8 mouse cellular contexts compared by ENCODE assay signal in genomic region chr14:62759771-62760320, GRCm38 (mm10). TPM values are rescaled to one million over a fixed set of nuclear protein-coding genes. Genes with fewer than 3 reads are reported as not detected.
A peak's percentile ranks its signal among the peaks of the same experiment; 100 is the strongest.
DNase-seq lines count a peak whose midpoint lies in the region; ATAC-seq lines count a peak whose summit lies in the region.

No protein-coding gene starts in this region.

- H3K9me3 ChIP-seq in forebrain, embryonic 11.5 days (ENCODE audit: control insufficient read depth, low read length): no peaks in the 10 kb centered on the region
- H3K9me3 ChIP-seq in heart, embryonic 16.5 days (replicated peaks; ENCODE audit: control insufficient read depth, low read length): no peaks in the 10 kb centered on the region
- H3K9me3 ChIP-seq in liver, embryonic 15.5 days (replicated peaks): no peaks in the 10 kb centered on the region
- no peaks in the 10 kb centered on the region for H3K9me3 ChIP-seq in neural tube, embryonic 11.5 days (ENCODE audit: control insufficient read depth, low read length)
- no peaks in the 10 kb centered on the region for H3K9me3 ChIP-seq in stomach, embryonic 16.5 days (replicated peaks; ENCODE audit: control insufficient read depth, low read length)

- H3K36me3 ChIP-seq in forebrain, embryonic 11.5 days (ENCODE audit: control insufficient read depth, insufficient read depth, low read length): no peaks in the 10 kb centered on the region
- peaks cover 6% of the 10 kb centered on the region; the same call in 1 of the 2 replicates for H3K36me3 ChIP-seq in heart, embryonic 16.5 days (ENCODE audit: control insufficient read depth, insufficient read depth)
- H3K36me3 ChIP-seq in liver, embryonic 15.5 days (replicated peaks): peaks cover 13% of the 10 kb centered on the region
- no peaks in the 10 kb centered on the region for H3K36me3 ChIP-seq in neural tube, embryonic 11.5 days (ENCODE audit: control insufficient read depth, insufficient read depth, low read length)
- peaks cover 6% of the 10 kb centered on the region; the same call in 1 of the 2 replicates for H3K36me3 ChIP-seq in stomach, embryonic 16.5 days (ENCODE audit: control insufficient read depth, insufficient read depth, low read length)

- no peaks in the 10 kb centered on the region for H3K27me3 ChIP-seq in forebrain, embryonic 11.5 days (ENCODE audit: control insufficient read depth, insufficient read depth, low read length)
- no peaks in the 10 kb centered on the region for H3K27me3 ChIP-seq in heart, embryonic 16.5 days (ENCODE audit: control insufficient read depth, insufficient read depth, low read length)
- no peaks in the 10 kb centered on the region for H3K27me3 ChIP-seq in liver, embryonic 15.5 days
- H3K27me3 ChIP-seq in neural tube, embryonic 11.5 days (ENCODE audit: control insufficient read depth, insufficient read depth, low read length): no peaks in the 10 kb centered on the region
- no peaks in the 10 kb centered on the region for H3K27me3 ChIP-seq in stomach, embryonic 16.5 days (ENCODE audit: control insufficient read depth, insufficient read depth, low read length)

- peak overlapping the region; percentile 74 for H3K4me2 ChIP-seq in forebrain, embryonic 11.5 days (ENCODE audit: low read depth, low read length, severe bottlenecking)
- H3K4me2 ChIP-seq in heart, embryonic 16.5 days (ENCODE audit: low read depth, low read length): peak overlapping the region; percentile 71
- peak overlapping the region; percentile 92 for H3K4me2 ChIP-seq in liver, embryonic 15.5 days
- peak overlapping the region; percentile 77 for H3K4me2 ChIP-seq in neural tube, embryonic 11.5 days (ENCODE audit: low read depth)
- H3K4me2 ChIP-seq in stomach, embryonic 16.5 days (ENCODE audit: low read depth, low read length): peak overlapping the region; percentile 61

- under 1% methylated on average over 34 of the region's 38 CpGs for WGBS in forebrain, embryonic 11.5 days
- under 1% methylated on average over 30 of the region's 38 CpGs for WGBS in heart, embryonic 16.5 days
- under 1% methylated on average over 37 of the region's 38 CpGs for WGBS in liver, embryonic 15.5 days (ENCODE audit: insufficient replicate concordance)
- WGBS in neural tube, embryonic 11.5 days: 0% methylated on average over 33 of the region's 38 CpGs
- WGBS in stomach, embryonic 16.5 days: under 1% methylated on average over 31 of the region's 38 CpGs

- peak; percentile 84 for DNase-seq in CD4-positive, CD25-positive, alpha-beta regulatory T cell, adult 2 months (ENCODE audit: low read depth, low spot score)
- DNase-seq in c-Kit-negative CD71-positive TER-119-positive erythroid progenitor cells, embryonic 14.5 days (ENCODE audit: low read depth, low spot score): peak; percentile 56
- peak; percentile 91 for DNase-seq in forebrain, embryonic 11.5 days (ENCODE audit: low spot score)
- peak; percentile 85 to 88 for DNase-seq in kidney, postnatal 36 days
- DNase-seq in neural tube, embryonic 11.5 days (ENCODE audit: low spot score): peak; percentile 84

- H3K4me1 ChIP-seq in forebrain, embryonic 11.5 days (replicated peaks; ENCODE audit: control insufficient read depth, insufficient read depth, low read length): peaks cover 2% of the 10 kb centered on the region; the same call in 1 of the 2 replicates
- H3K4me1 ChIP-seq in heart, embryonic 16.5 days (ENCODE audit: control insufficient read depth, insufficient read depth, low read length): peaks cover 6% of the 10 kb centered on the region; the same call in 1 of the 2 replicates
- H3K4me1 ChIP-seq in liver, embryonic 15.5 days (replicated peaks): peaks cover 40% of the 10 kb centered on the region
- H3K4me1 ChIP-seq in neural tube, embryonic 11.5 days (ENCODE audit: control insufficient read depth, insufficient read depth, low read length): no peaks in the 10 kb centered on the region
- peaks cover 7% of the 10 kb centered on the region; the same call in 1 of the 2 replicates for H3K4me1 ChIP-seq in stomach, embryonic 16.5 days (ENCODE audit: control insufficient read depth, insufficient read depth, low read length)

- peak overlapping the region; percentile 96 for H3K9ac ChIP-seq in forebrain, embryonic 11.5 days (ENCODE audit: low read length)
- peak overlapping the region; percentile 100 for H3K9ac ChIP-seq in heart, embryonic 16.5 days (ENCODE audit: low read length)
- peak overlapping the region; percentile 100 for H3K9ac ChIP-seq in liver, embryonic 15.5 days
- H3K9ac ChIP-seq in neural tube, embryonic 11.5 days (ENCODE audit: low read length): peak overlapping the region; percentile 87
- H3K9ac ChIP-seq in stomach, embryonic 16.5 days (ENCODE audit: low read length): peak overlapping the region; percentile 100

- H3K4me3 ChIP-seq in forebrain, embryonic 11.5 days (ENCODE audit: low read depth, low read length): peak overlapping the region; percentile 94
- peak overlapping the region; percentile 99 for H3K4me3 ChIP-seq in heart, embryonic 16.5 days (ENCODE audit: low read length)
- peak overlapping the region; percentile 99 for H3K4me3 ChIP-seq in liver, embryonic 15.5 days (replicated peaks)
- H3K4me3 ChIP-seq in neural tube, embryonic 11.5 days (ENCODE audit: low read depth, low read length): peak overlapping the region; percentile 90
- H3K4me3 ChIP-seq in stomach, embryonic 16.5 days (replicated peaks; ENCODE audit: low read length): peak overlapping the region; percentile 100

- ATAC-seq in forebrain, embryonic 11.5 days (replicated peaks; ENCODE audit: low FRiP score): peak; percentile 58
- peak; percentile 10 for ATAC-seq in heart, embryonic 16.5 days (replicated peaks; ENCODE audit: extremely low read depth, insufficient read depth, low FRiP score)
- peak; percentile 25 for ATAC-seq in liver, embryonic 15.5 days (ENCODE audit: insufficient read depth)
- ATAC-seq in neural tube, embryonic 11.5 days (ENCODE audit: insufficient read depth, low FRiP score, low TSS enrichment): peak; percentile 39
- peak; percentile 14 for ATAC-seq in stomach, embryonic 16.5 days (ENCODE audit: insufficient read depth, low FRiP score)

- peak overlapping the region; percentile 97 for H3K27ac ChIP-seq in forebrain, embryonic 11.5 days (ENCODE audit: low read depth, low read length)
- H3K27ac ChIP-seq in heart, embryonic 16.5 days (ENCODE audit: low read length): peak overlapping the region; percentile 99
- H3K27ac ChIP-seq in liver, embryonic 15.5 days (replicated peaks): peak overlapping the region; percentile 99
- peak overlapping the region; percentile 94 for H3K27ac ChIP-seq in neural tube, embryonic 11.5 days (ENCODE audit: low read depth, low read length)
- H3K27ac ChIP-seq in stomach, embryonic 16.5 days (ENCODE audit: low read length): peak overlapping the region; percentile 99

RNA-seq across cellular contexts. Expression of gene Ints6, which starts 1.1 kb away (rescaled TPM):
- 34.3 and 34.6 TPM in 2 replicates for polyA plus RNA-seq in forebrain, embryonic 11.5 days (2014; fragmentation: Nextera tagmentation; extraction: Ambion mirVana)
- polyA plus RNA-seq in heart, embryonic 16.5 days (2015; fragmentation: Nextera tagmentation; extraction: Ambion mirVana): 15.6 TPM in 2 replicates
- polyA plus RNA-seq in liver, embryonic 15.5 days (2015; fragmentation: Nextera tagmentation; extraction: Ambion mirVana): 11.1 and 11.4 TPM in 2 replicates
- 27.4 and 30.1 TPM in 2 replicates for polyA plus RNA-seq in neural tube, embryonic 11.5 days (2014; fragmentation: Nextera tagmentation; extraction: Ambion mirVana)
- 17.2 and 20.4 TPM in 2 replicates for polyA plus RNA-seq in stomach, embryonic 16.5 days (2015; fragmentation: Nextera tagmentation; extraction: Ambion mirVana)

Comparison
In these comparisons a context has a peak if more than half of its experiments do, and no peak if none do; other contexts are left out.
1. Peak in every context shown above with its lines: DNase-seq, ATAC-seq, H3K4me3 ChIP-seq and H3K27ac ChIP-seq.